Mouse (Mus musculus) heart, postnatal 0 days (tissue): ENCODE data around the gene Nphp3. TPM values are rescaled to one million over a fixed set of nuclear protein-coding genes. Genes with fewer than 3 reads are reported as not detected.

Experiments used
- ATAC-seq: fragments of 200-750 bp; cut with Nextera tagmentation; 2 replicates; pipeline ENCODE4 v1.8.0; 2017; ENCODE audit warnings: low read depth, moderate number of reproducible peaks, moderate library complexity; ENCODE audit not compliant: insufficient read depth
- DNase-seq: peaks from one replicate; pipeline ENCODE4 v3.0.0-alpha.2; 2016; ENCODE audit warnings: low spot score
- H3K27ac ChIP-seq: fragments of 300-500 bp; sonication (generic); 2 replicates; pipeline ENCODE4 v1.5.1; 2014; ENCODE audit warnings: low read depth, mild to moderate bottlenecking
- H3K27me3 ChIP-seq: fragments of 300-500 bp; sonication (generic); 2 replicates; pipeline ENCODE4 v1.6.1; 2014; ENCODE audit warnings: low read length, mixed read lengths; ENCODE audit not compliant: control insufficient read depth, insufficient read depth
- H3K36me3 ChIP-seq: fragments of 300-500 bp; sonication (generic); replicated peaks from 2 replicates; pipeline ENCODE4 v1.6.1; 2014; ENCODE audit warnings: low read length, mixed read lengths; ENCODE audit not compliant: control insufficient read depth, insufficient read depth
- H3K4me1 ChIP-seq: fragments of 300-500 bp; sonication (generic); 2 replicates; pipeline ENCODE4 v1.6.1; 2014; ENCODE audit warnings: antibody characterized with exemption; ENCODE audit not compliant: control insufficient read depth, insufficient read depth
- H3K4me2 ChIP-seq: fragments of 300-500 bp; sonication (generic); 2 replicates; pipeline ENCODE4 v1.6.1; 2014; ENCODE audit warnings: low read depth, mild to moderate bottlenecking, low read length, moderate library complexity
- H3K4me3 ChIP-seq: fragments of 300-500 bp; sonication (generic); 2 replicates; pipeline ENCODE4 v1.5.1; 2014; ENCODE audit warnings: low read depth, low read length
- H3K9ac ChIP-seq: fragments of 300-500 bp; sonication (generic); replicated peaks from 2 replicates; pipeline ENCODE4 v1.6.1; 2014; ENCODE audit warnings: low read depth, low read length, mixed read lengths
- H3K9me3 ChIP-seq: fragments of 300-500 bp; sonication (generic); replicated peaks from 2 replicates; pipeline ENCODE4 v1.6.1; 2016; ENCODE audit warnings: low read length; ENCODE audit not compliant: control insufficient read depth
- CTCF ChIP-seq: IDR thresholded peaks from 2 replicates; pipeline ENCODE4 v1.5.1; 2016; ENCODE audit warnings: antibody characterized with exemption, control low read depth, low read depth
- EP300 ChIP-seq: IDR thresholded peaks from 2 replicates; pipeline ENCODE4 v1.6.1; 2016; ENCODE audit warnings: antibody characterized with exemption, low read depth
- WGBS: fragments of 180-500 bp; shearing (Covaris S2); extraction: QIAGEN DNeasy Blood & Tissue Kit; methylation state at CpG from one replicate; pipeline ENCODE4 v1.1.7; 2014; 5-methylcytosine and 5-hydroxymethylcytosine counted together
- polyA plus RNA-seq: library from polyadenylated mRNA; unstranded; fragments of >200 nt; fragmentation: Nextera tagmentation; extraction: Ambion mirVana; gene quantifications from 2 replicates; pipeline ENCODE4 v1.2.1, GENCODE M21; 2015
- total RNA-seq: library from RNA; depleted of rRNA; stranded (reverse); fragments of >200 nt; gene quantifications from 2 replicates; pipeline ENCODE4 v1.2.3, GENCODE M21; 2014; ENCODE audit warnings: low replicate concordance; rRNA removed

Gene Nphp3
- total and polyA plus RNA-seq, 2 experiments from 2014 or later: 2.0 to 9.8 TPM

- WGBS: 71% methylated on average over 3 of the region's 3 CpGs
These were observed 77.7 kb downstream of the Nphp3 start for GRCm38 (mm10) chr9:104080038-104080437.

DNA sequence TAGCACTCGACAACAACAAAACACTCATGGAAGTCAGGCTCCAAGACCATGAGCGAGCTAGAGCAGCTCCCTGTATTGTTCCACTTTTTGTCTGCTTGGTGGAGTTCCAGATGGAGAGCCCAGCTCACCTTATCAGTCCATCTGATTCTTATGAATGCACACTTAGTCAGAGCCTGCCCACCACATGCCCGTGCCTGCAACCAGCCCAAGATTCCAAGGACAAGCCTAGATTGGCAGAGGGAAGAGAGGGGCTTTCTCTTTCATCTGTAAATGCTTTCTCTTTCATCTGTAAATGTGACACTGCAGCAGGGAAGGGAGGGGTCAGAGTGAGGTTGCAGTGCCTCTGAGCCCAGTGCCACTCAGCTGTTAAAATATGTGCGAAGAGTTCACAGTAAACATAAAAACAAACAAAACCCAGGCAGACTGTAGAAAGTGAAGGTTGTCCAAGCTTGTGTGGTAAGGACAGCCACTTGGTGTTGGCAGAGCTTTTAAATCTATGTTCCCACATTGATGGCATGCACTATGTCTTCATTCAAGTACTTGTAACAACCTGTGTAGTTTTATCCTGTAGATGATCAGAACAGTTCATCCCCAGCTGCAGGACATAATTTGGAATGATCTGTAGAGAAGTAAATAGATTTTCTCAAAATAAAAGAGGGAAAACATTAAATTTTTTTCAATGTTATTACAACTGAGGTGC, 83.5 kb downstream of the Nphp3 start:
- Histone ChIP-seq H3K36me3 (peaks cover 31% of the 10 kb centered on the region), H3K4me2 (no peak overlapping the region), H3K27me3 (no peaks in the 10 kb centered on the region), H3K9ac (no peak overlapping the region), H3K4me3 (no peak overlapping the region), H3K4me1 (no peaks in the 10 kb centered on the region), H3K9me3 (no peaks in the 10 kb centered on the region), H3K27ac (no peak overlapping the region)
- no peak for ATAC-seq
- TF ChIP-seq CTCF (no peak), EP300 (no peak)
- 63% methylated on average over 4 of the region's 4 CpGs for WGBS
- no peak for DNase-seq

More at GRCm38 (mm10) chr9:104080038-104080437, 77.7 kb downstream of the Nphp3 start:
- no peaks in the 10 kb centered on the region for H3K27me3 ChIP-seq
- no peak for DNase-seq
- no peak overlapping the region for H3K27ac ChIP-seq
- ATAC-seq: no peak
- H3K9ac ChIP-seq: no peak overlapping the region
- H3K36me3 ChIP-seq: peaks cover 22% of the 10 kb centered on the region
- no peak overlapping the region for H3K4me2 ChIP-seq
- no peak overlapping the region for H3K4me3 ChIP-seq
- TF ChIP-seq CTCF: no peak
- no peak for TF ChIP-seq EP300
- H3K9me3 ChIP-seq: no peaks in the 10 kb centered on the region
- H3K4me1 ChIP-seq: no peaks in the 10 kb centered on the region

DNA sequence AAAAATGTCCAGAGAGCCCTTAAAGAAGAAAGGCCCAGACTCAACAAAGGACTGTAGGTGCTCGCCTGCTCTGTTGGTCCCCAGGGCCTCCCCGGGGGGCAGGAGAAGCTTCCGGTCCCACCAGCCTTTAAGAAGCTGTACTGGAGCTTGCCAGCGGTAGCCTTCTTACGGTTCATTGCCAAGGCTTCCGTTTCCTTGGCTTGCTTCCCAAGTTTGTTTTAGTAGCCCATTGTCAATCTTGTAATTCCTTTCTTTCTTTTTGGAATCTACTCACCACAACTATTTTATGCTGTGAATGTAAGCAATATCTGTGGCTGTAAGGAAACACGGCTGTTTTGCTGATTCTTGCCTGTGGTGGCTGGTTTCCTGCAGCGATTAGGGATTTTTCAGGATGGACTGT, 86.2 kb downstream of the Nphp3 start:
- 58% methylated on average over 8 of the region's 8 CpGs for WGBS
- Histone ChIP-seq H3K27me3 (no peaks in the 10 kb centered on the region), H3K36me3 (peaks cover 34% of the 10 kb centered on the region), H3K4me3 (no peak overlapping the region), H3K4me1 (no peaks in the 10 kb centered on the region; the same call in 1 of the 2 replicates), H3K9me3 (no peaks in the 10 kb centered on the region), H3K9ac (no peak overlapping the region; the same call in 1 of the 2 replicates), H3K4me2 (no peak overlapping the region), H3K27ac (peak overlapping the region; percentile 51)
- no peak; the same call in 1 of the 2 replicates for ATAC-seq
- no peak for TF ChIP-seq CTCF
- no peak for TF ChIP-seq EP300
- no peak for DNase-seq

- TF ChIP-seq EP300: no peak
- TF ChIP-seq CTCF: no peak
- ATAC-seq (no peak), DNase-seq (no peak)
- WGBS: 88% methylated on average over 5 of the region's 5 CpGs
- no peaks in the 10 kb centered on the region; the same call in 1 of the 2 replicates for H3K4me1 ChIP-seq
- no peaks in the 10 kb centered on the region for H3K27me3 ChIP-seq
- no peak overlapping the region for H3K9ac ChIP-seq
- no peak overlapping the region for H3K4me3 ChIP-seq
- H3K36me3 ChIP-seq: peaks cover 33% of the 10 kb centered on the region
- H3K27ac ChIP-seq: no peak overlapping the region
- H3K4me2 ChIP-seq: no peak overlapping the region
- no peaks in the 10 kb centered on the region for H3K9me3 ChIP-seq
These were observed 90.6 kb downstream of the Nphp3 start for GRCm38 (mm10) chr9:104092945-104093344.

Other genes starting within 250 kb of the Nphp3 start
- 25.1 and 49.7 TPM in 2 replicates for gene Tmem108, start 240.7 kb upstream of the Nphp3 start, total RNA-seq
- gene Tmem108, start 240.7 kb upstream of the Nphp3 start, polyA plus RNA-seq: 21.8 and 23.5 TPM in 2 replicates
- not detected in 2 replicates for gene Gm28305, start 38.1 kb downstream of the Nphp3 start, total RNA-seq
- gene Gm28305, start 38.1 kb downstream of the Nphp3 start, polyA plus RNA-seq: not detected in 2 replicates
- gene Uba5, start 60.6 kb downstream of the Nphp3 start, total RNA-seq: 25.3 and 32.0 TPM in 2 replicates
- gene Uba5, start 60.6 kb downstream of the Nphp3 start, polyA plus RNA-seq: 27.7 and 28.3 TPM in 2 replicates
- 36.7 and 58.5 TPM in 2 replicates for gene Acad11, start 60.8 kb downstream of the Nphp3 start, total RNA-seq
- 17.4 and 18.6 TPM in 2 replicates for gene Acad11, start 60.8 kb downstream of the Nphp3 start, polyA plus RNA-seq
- 18.1 and 18.8 TPM in 2 replicates for gene Ackr4, start 124.4 kb downstream of the Nphp3 start, total RNA-seq
- gene Ackr4, start 124.4 kb downstream of the Nphp3 start, polyA plus RNA-seq: 6.4 and 6.7 TPM in 2 replicates